Mouse (Mus musculus): ENCODE measurements around the gene Gpx4.

GRCm38 (mm10) chr10:80104181-80104580 lies 57.2 kb downstream of the Gpx4 start:
- TF ChIP-seq CTCF (IDR thresholded peaks at IDR 0.05; ENCODE audit: borderline replicate concordance, insufficient read depth, low read length): no peak
- peak; percentile 56 for TF ChIP-seq POLR2A (IDR thresholded peaks at IDR 0.05; ENCODE audit: low read depth, low read length)
